Mouse (Mus musculus) lung, adult 2 months (tissue): ENCODE data around the gene Agtrap. TPM values are rescaled to one million over a fixed set of nuclear protein-coding genes. Genes with fewer than 3 reads are reported as not detected.
"Not testable (repeated sequence)": the region's sequence is repeated elsewhere in the genome, so short reads cannot be mapped to it uniquely, and the experiment has no call there.

Experiments used
- DNase-seq: peaks from one replicate; pipeline ENCODE4 v3.0.0; 2022
- H3K4me1 ChIP-seq: fragments of 200-500 bp; 2 replicates; pipeline ENCODE4 v1.6.1; 2011; ENCODE audit warnings: low read length; ENCODE audit not compliant: control insufficient read depth, insufficient read depth
- H3K4me3 ChIP-seq: fragments of 200-500 bp; replicated peaks from 2 replicates; pipeline ENCODE3; 2011; ENCODE audit warnings: low read depth, mild to moderate bottlenecking, control low read depth, low read length; ENCODE audit errors: extremely low read depth
- CTCF ChIP-seq: fragments of 200-500 bp; IDR thresholded peaks from 2 replicates; pipeline ENCODE4 v1.5.1; 2011; ENCODE audit warnings: mild to moderate bottlenecking, low read length, control low read depth; ENCODE audit not compliant: insufficient read depth
- POLR2A ChIP-seq: fragments of 200-500 bp; IDR thresholded peaks from 2 replicates; pipeline ENCODE4 v1.6.1; 2011; ENCODE audit warnings: low read depth, mild to moderate bottlenecking, control low read depth, low read length, borderline replicate concordance; ENCODE audit errors: extremely low read depth
- WGBS: fragments of 180-500 bp; shearing (Covaris S2); methylation state at CpG from one replicate; pipeline ENCODE4 v1.1.7; 2018; 5-methylcytosine and 5-hydroxymethylcytosine counted together
- polyA plus RNA-seq: library from polyadenylated mRNA; depleted of rRNA; stranded (reverse); fragments of >200 nt; gene quantifications from 2 replicates; pipeline ENCODE4 v1.2.3, GENCODE M21; 2012

The Agtrap gene
- polyA plus RNA-seq, 1 experiment, result 56.8 TPM

GRCm38 (mm10) chr4:148054961-148055695 lies 32.7 kb downstream of the Agtrap start:
- WGBS, result 92% methylated on average over 21 of the region's 21 CpGs
- DNase-seq, result no peak
- TF ChIP-seq POLR2A, result no peak
- no peak for TF ChIP-seq CTCF
- no peak overlapping the region for H3K4me3 ChIP-seq
- H3K4me1 ChIP-seq, result no peaks in the 10 kb centered on the region

GRCm38 (mm10) chr4:148053417-148053920 lies 34.4 kb downstream of the Agtrap start:
- DNase-seq, result no peak
- H3K4me3 ChIP-seq, result no peak overlapping the region
- no peaks in the 10 kb centered on the region for H3K4me1 ChIP-seq
- no peak for TF ChIP-seq CTCF
- no peak for TF ChIP-seq POLR2A
- WGBS, result 91% methylated on average over 12 of the region's 12 CpGs

GRCm38 (mm10) chr4:148052976-148053375 lies 34.9 kb downstream of the Agtrap start:
- Histone ChIP-seq H3K4me1 (no peaks in the 10 kb centered on the region), H3K4me3 (no peak overlapping the region)
- WGBS, result 74% methylated on average over 2 of the region's 2 CpGs
- DNase-seq, result no peak
- no peak for TF ChIP-seq POLR2A
- TF ChIP-seq CTCF, result no peak

GRCm38 (mm10) chr4:148051886-148052285 lies 35.9 kb downstream of the Agtrap start:
- H3K4me1 ChIP-seq, result no peaks in the 10 kb centered on the region
- no peak overlapping the region for H3K4me3 ChIP-seq
- no peak for DNase-seq
- no peak for TF ChIP-seq POLR2A
- TF ChIP-seq CTCF, result no peak
- 92% methylated on average over 11 of the region's 11 CpGs for WGBS

- Histone ChIP-seq H3K4me1 (no peaks in the 10 kb centered on the region), H3K4me3 (no peak overlapping the region)
- DNase-seq, result no peak
- TF ChIP-seq CTCF, result no peak
- TF ChIP-seq POLR2A, result no peak
- WGBS, result 89% methylated on average over 13 of the region's 13 CpGs
These were observed 36.6 kb downstream of the Agtrap start for GRCm38 (mm10) chr4:148051046-148051776.

- DNase-seq, H3K4me1 ChIP-seq, H3K4me3 ChIP-seq: not testable (repeated sequence)
- WGBS, result 74% methylated on average over 3 of the region's 3 CpGs
These were observed 37.4 kb downstream of the Agtrap start for GRCm38 (mm10) chr4:148050396-148050914.

- Histone ChIP-seq H3K4me3 (no peak overlapping the region), H3K4me1 (peaks cover 3% of the 10 kb centered on the region)
- TF ChIP-seq CTCF (no peak), POLR2A (no peak)
- no peak for DNase-seq
- WGBS, result 58% methylated on average over 4 of the region's 4 CpGs
These were observed 41.3 kb downstream of the Agtrap start for GRCm38 (mm10) chr4:148046450-148047031.

- WGBS, result 91% methylated on average over 2 of the region's 2 CpGs
- Histone ChIP-seq H3K4me1 (peaks cover 12% of the 10 kb centered on the region), H3K4me3 (no peak overlapping the region)
- TF ChIP-seq CTCF (no peak), POLR2A (no peak)
- DNase-seq, result no peak
These were observed 43.7 kb downstream of the Agtrap start for GRCm38 (mm10) chr4:148044113-148044512.

- peaks cover 12% of the 10 kb centered on the region for H3K4me1 ChIP-seq
- H3K4me3 ChIP-seq, DNase-seq: not testable (repeated sequence)
- WGBS, result 77% methylated on average over 8 of the region's 8 CpGs
These were observed 44.5 kb downstream of the Agtrap start for GRCm38 (mm10) chr4:148043327-148043726.

GRCm38 (mm10) chr4:148041611-148042191 lies 46.1 kb downstream of the Agtrap start:
- DNase-seq, result peak; percentile 52
- 4% methylated on average over 16 of the region's 16 CpGs for WGBS
- no peak for TF ChIP-seq CTCF
- TF ChIP-seq POLR2A, result no peak
- Histone ChIP-seq H3K4me1 (peaks cover 15% of the 10 kb centered on the region), H3K4me3 (peak overlapping the region; percentile 48)
